Mouse (Mus musculus) spleen, adult 2 months (tissue): ENCODE results near the gene Uap1.

ENCODE experiments used
- CTCF ChIP-seq: fragments of 200-500 bp; IDR thresholded peaks from 2 replicates; pipeline ENCODE4 v1.5.1; 2011; ENCODE audit warnings: mild to moderate bottlenecking, inconsistent platforms; ENCODE audit not compliant: insufficient read depth, insufficient read length, insufficient replicate concordance; ENCODE audit errors: extremely low read depth
- POLR2A ChIP-seq: fragments of 200-500 bp; IDR thresholded peaks from 2 replicates; pipeline ENCODE4 v1.6.1; 2011; ENCODE audit warnings: low read depth, low read length, inconsistent platforms

DNA sequence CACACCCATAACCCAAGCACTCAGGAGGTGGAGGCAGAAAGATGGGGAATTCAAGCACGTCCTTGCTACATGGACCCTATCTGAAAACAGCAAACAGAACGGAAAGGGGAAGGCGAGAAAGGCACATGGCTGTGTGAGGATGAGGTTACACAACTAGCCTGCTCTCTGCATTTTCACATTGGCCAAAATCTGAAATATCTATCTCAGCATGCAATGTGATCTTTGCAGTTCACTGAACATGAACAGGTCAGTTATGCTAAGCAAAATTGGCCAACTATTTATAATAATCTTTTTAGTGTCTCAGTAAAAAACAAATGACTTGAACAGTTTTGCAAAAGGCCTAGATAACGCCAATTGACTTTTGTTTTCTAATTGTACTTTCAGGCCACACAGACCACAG, 25.0 kb downstream of the Uap1 start:
- TF ChIP-seq POLR2A (no peak), CTCF (no peak)
